Mouse (Mus musculus) heart, adult 18-20 months (tissue): ENCODE results near the gene Pdia3. TPM values are rescaled to one million over a fixed set of nuclear protein-coding genes. Genes with fewer than 3 reads are reported as not detected.
"Not testable (repeated sequence)": the region's sequence is repeated elsewhere in the genome, so short reads cannot be mapped to it uniquely, and the experiment has no call there.

Experiments used
- DNase-seq, 2 experiments: peaks; one replicate each; pipeline ENCODE4 v3.0.0; 2021 to 2022; ENCODE audit warnings: mixed read lengths in 1 of 2
- microRNA-seq, 2 experiments: library from miRNA; unstranded; fragments of <30 nt; microRNA quantifications; one replicate each; pipeline ENCODE4 v1.2.0; 2022
- total RNA-seq, 2 experiments: library from RNA; stranded (reverse); gene quantifications; 2 replicates each; pipeline ENCODE4 v1.2.3; 2021

Gene Pdia3
- total RNA-seq, 2 experiments from 2014 or later = 113 to 144 TPM

GRCm38 (mm10) chr2:121477491-121478266, 64.1 kb downstream of the Pdia3 start:
- no peak for DNase-seq

GRCm38 (mm10) chr2:121480498-121480897, 66.9 kb downstream of the Pdia3 start:
- DNase-seq = peak; percentile 14 to 35

- not testable (repeated sequence) for DNase-seq
These were observed 67.3 kb downstream of the Pdia3 start for GRCm38 (mm10) chr2:121480916-121481315.

GRCm38 (mm10) chr2:121483576-121483975, 70.0 kb downstream of the Pdia3 start:
- no peak for DNase-seq

- DNase-seq = not testable (repeated sequence)
These were observed 70.8 kb downstream of the Pdia3 start for GRCm38 (mm10) chr2:121484403-121484802.

Small RNA genes within 50 kb of the gene (microRNA-seq; reads per million reads assigned to microRNA genes)
- 0 reads per million in 2 experiments for gene Gm22953

Other genes with a start within 250 kb of the Pdia3 start
- gene Tubgcp4, start 243.1 kb upstream of the Pdia3 start, total RNA-seq = 10 to 100 TPM; 16.4 to 21.3 TPM
- gene Zscan29, start 242.7 kb upstream of the Pdia3 start, total RNA-seq = 1 to 10 TPM; 5.8 to 6.8 TPM
- 10 to 100 TPM; 28.1 to 28.4 TPM for gene Trp53bp1, start 142.4 kb upstream of the Pdia3 start, total RNA-seq
- gene Map1a, start 124.2 kb upstream of the Pdia3 start, total RNA-seq = 1 to 10 TPM; 3.5 to 3.8 TPM
- 10 to 100 TPM; 87.5 to 93.6 TPM for gene Ppip5k1, start 58.4 kb upstream of the Pdia3 start, total RNA-seq
- 1 to 10 TPM; 1.2 to 2.7 TPM for gene Ckmt1, start 56.1 kb upstream of the Pdia3 start, total RNA-seq
- gene Strc, start 26.6 kb upstream of the Pdia3 start, total RNA-seq = not detected
- gene Catsper2, start within 50 bp of the Pdia3 start, total RNA-seq = 1 to 10 TPM; 3.1 to 4.4 TPM
- gene Ell3, start 30.5 kb downstream of the Pdia3 start, total RNA-seq = under 1 TPM in 1 of 2 experiments, not detected in 1; 0.57 TPM
- 100 to 1,000 TPM; 366 to 459 TPM for gene Serf2, start 35.4 kb downstream of the Pdia3 start, total RNA-seq
- 10 to 100 TPM; 17.8 to 23.7 TPM for gene Hypk, start 39.5 kb downstream of the Pdia3 start, total RNA-seq
- gene Serinc4, start 43.0 kb downstream of the Pdia3 start, total RNA-seq = not detected
- gene Mfap1b, start 60.3 kb downstream of the Pdia3 start, total RNA-seq = 10 to 100 TPM; 29.3 to 31.7 TPM
- gene Mfap1a, start 92.9 kb downstream of the Pdia3 start, total RNA-seq = 10 to 100 TPM; 31.7 to 39.0 TPM
- 1 to 10 TPM; 2.9 to 3.5 TPM for gene Wdr76, start 92.9 kb downstream of the Pdia3 start, total RNA-seq